Mouse (Mus musculus) G1E (cell line): Measurements from ENCODE around the gene Slc39a13. TPM values are rescaled to one million over a fixed set of nuclear protein-coding genes. Genes with fewer than 3 reads are reported as not detected.
"Not testable (repeated sequence)": the region's sequence is repeated elsewhere in the genome, so short reads cannot be mapped to it uniquely, and the experiment has no call there.

ENCODE experiments used
- ATAC-seq: 2 replicates; pipeline ENCODE4 v1.8.0; 2016; ENCODE audit warnings: mild to moderate bottlenecking; ENCODE audit not compliant: insufficient number of reproducible peaks, poor library complexity, low FRiP score, severe bottlenecking; ENCODE audit errors: extremely low read depth
- DNase-seq: peaks from one replicate; pipeline ENCODE4 v3.0.0; 2012; ENCODE audit warnings: low spot score
- H3K27me3 ChIP-seq: 2 replicates; pipeline ENCODE4 v1.6.1; 2012; ENCODE audit warnings: mild to moderate bottlenecking, low read length, inconsistent platforms; ENCODE audit not compliant: insufficient read depth
- H3K36me3 ChIP-seq: replicated peaks from 2 replicates; pipeline ENCODE3; 2012; ENCODE audit warnings: mild to moderate bottlenecking, inconsistent platforms
- H3K4me1 ChIP-seq: 2 replicates; pipeline ENCODE4 v1.6.1; 2012; ENCODE audit warnings: low read depth, low read length, inconsistent platforms, mixed read lengths; ENCODE audit not compliant: insufficient read depth
- H3K4me3 ChIP-seq: 2 replicates; pipeline ENCODE4 v1.5.1; 2012; ENCODE audit warnings: low read depth, mild to moderate bottlenecking, inconsistent platforms, low read length, moderate library complexity, mixed read lengths
- H3K9me3 ChIP-seq: replicated peaks from 2 replicates; pipeline ENCODE4 v1.6.1; 2012; ENCODE audit warnings: inconsistent platforms
- CTCF ChIP-seq: IDR thresholded peaks from 2 replicates; pipeline ENCODE4 v1.5.1; 2012; ENCODE audit warnings: low read depth, low read length, inconsistent platforms, mixed read lengths
- GATA1 ChIP-seq: IDR thresholded peaks from 2 replicates; pipeline ENCODE4 v1.6.1; 2012; ENCODE audit warnings: borderline replicate concordance, low read length, inconsistent platforms, mixed read lengths
- GATA2 ChIP-seq: IDR thresholded peaks from 2 replicates; pipeline ENCODE4 v1.6.1; 2012; ENCODE audit warnings: low read depth, low read length, inconsistent platforms, borderline replicate concordance
- POLR2AphosphoS5 ChIP-seq: IDR thresholded peaks from 2 replicates; pipeline ENCODE4 v1.6.1; 2012; ENCODE audit warnings: low read depth, low read length, inconsistent platforms; ENCODE audit not compliant: insufficient replicate concordance
- TAL1 ChIP-seq: conservative IDR thresholded peaks from 2 replicates; pipeline ENCODE4 v1.6.1; 2012; ENCODE audit warnings: low read depth, low read length, inconsistent platforms, mixed read lengths
- polyA plus RNA-seq: library from polyadenylated mRNA; stranded (reverse); fragments of >175 nt; gene quantifications from 2 replicates; pipeline ENCODE4 v1.2.3, GENCODE M21; 2012
- total RNA-seq, 2 experiments: library from RNA; stranded (forward) in 1 of 2; stranded (reverse) in 1 of 2; fragments of 200-1000 nt in 1 of 2; fragments of >200 nt in 1 of 2; fragmentation: Nextera tagmentation in 1 of 2; gene quantifications; 2 replicates each; pipeline ENCODE4 v1.2.3; 2014 to 2017

Slc39a13 gene
- total and polyA plus RNA-seq, 3 experiments = 8.6 to 24.9 (median 13.6) TPM

- Histone ChIP-seq H3K27me3 (no peaks in the 10 kb centered on the region), H3K9me3 (no peaks in the 10 kb centered on the region), H3K4me1 (peaks cover 53% of the 10 kb centered on the region), H3K36me3 (peaks cover 49% of the 10 kb centered on the region), H3K4me3 (no peak overlapping the region)
- ATAC-seq (no peak), DNase-seq (no peak)
- TF ChIP-seq POLR2AphosphoS5 (no peak), GATA2 (no peak), TAL1 (no peak), GATA1 (no peak), CTCF (no peak)
These were observed 46.3 kb downstream of the Slc39a13 start for GRCm38 (mm10) chr2:91023956-91024355.

- Histone ChIP-seq H3K9me3 (no peaks in the 10 kb centered on the region), H3K36me3 (peaks cover 56% of the 10 kb centered on the region), H3K4me1 (peaks cover 45% of the 10 kb centered on the region), H3K4me3 (no peak overlapping the region), H3K27me3 (no peaks in the 10 kb centered on the region)
- DNase-seq = no peak
- TF ChIP-seq GATA2 = no peak
- TF ChIP-seq POLR2AphosphoS5 = no peak
- TF ChIP-seq TAL1 = no peak
- no peak for TF ChIP-seq GATA1
- no peak for TF ChIP-seq CTCF
- no peak for ATAC-seq
These were observed 47.1 kb downstream of the Slc39a13 start for GRCm38 (mm10) chr2:91023131-91023530.

- peaks cover 65% of the 10 kb centered on the region for H3K36me3 ChIP-seq
- not testable (repeated sequence) for H3K9me3 ChIP-seq, H3K4me3 ChIP-seq, ATAC-seq, DNase-seq, H3K27me3 ChIP-seq
- H3K4me1 ChIP-seq = peaks cover 41% of the 10 kb centered on the region
These were observed 48.0 kb downstream of the Slc39a13 start for GRCm38 (mm10) chr2:91022266-91022665.

GRCm38 (mm10) chr2:91019911-91020310 lies 50.3 kb downstream of the Slc39a13 start:
- no peak overlapping the region for H3K4me3 ChIP-seq
- ATAC-seq = no peak
- no peak for DNase-seq
- no peak for TF ChIP-seq POLR2AphosphoS5
- TF ChIP-seq GATA1 = no peak
- TF ChIP-seq GATA2 = no peak
- TF ChIP-seq CTCF = no peak
- TF ChIP-seq TAL1 = no peak
- peaks cover 79% of the 10 kb centered on the region for H3K36me3 ChIP-seq
- no peaks in the 10 kb centered on the region for H3K9me3 ChIP-seq
- peaks cover 19% of the 10 kb centered on the region for H3K4me1 ChIP-seq
- no peaks in the 10 kb centered on the region for H3K27me3 ChIP-seq

GRCm38 (mm10) chr2:91018061-91018788 lies 52.0 kb downstream of the Slc39a13 start:
- Histone ChIP-seq H3K4me3 (no peak overlapping the region), H3K27me3 (no peaks in the 10 kb centered on the region), H3K36me3 (peaks cover 84% of the 10 kb centered on the region), H3K4me1 (peaks cover 4% of the 10 kb centered on the region; the same call in 1 of the 2 replicates), H3K9me3 (no peaks in the 10 kb centered on the region)
- TF ChIP-seq GATA1 = no peak
- no peak for TF ChIP-seq POLR2AphosphoS5
- no peak for TF ChIP-seq TAL1
- TF ChIP-seq GATA2 = no peak
- TF ChIP-seq CTCF = no peak
- DNase-seq (no peak), ATAC-seq (no peak)

- Histone ChIP-seq H3K36me3 (peaks cover 90% of the 10 kb centered on the region), H3K4me1 (peaks cover 4% of the 10 kb centered on the region; the same call in 1 of the 2 replicates), H3K4me3 (no peak overlapping the region), H3K27me3 (no peaks in the 10 kb centered on the region), H3K9me3 (no peaks in the 10 kb centered on the region)
- DNase-seq (no peak), ATAC-seq (no peak)
- TF ChIP-seq GATA2 (no peak), CTCF (no peak), POLR2AphosphoS5 (no peak), TAL1 (no peak), GATA1 (no peak)
These were observed 54.8 kb downstream of the Slc39a13 start for GRCm38 (mm10) chr2:91015386-91015785.
